8 mouse cellular contexts compared by ENCODE assay signal in genomic region chr12:3390577-3391262, GRCm38 (mm10). TPM values are rescaled to one million over a fixed set of nuclear protein-coding genes. Genes with fewer than 3 reads are reported as not detected.
DNase-seq lines count a peak whose midpoint lies in the region; ATAC-seq lines count a peak whose summit lies in the region.

No protein-coding gene starts in this region.

- H3K4me1 ChIP-seq in hindbrain, embryonic 12.5 days, result peaks cover 4% of the 10 kb centered on the region

- no peaks in the 10 kb centered on the region for H3K9me3 ChIP-seq in hindbrain, embryonic 12.5 days (replicated peaks)

- WGBS in hindbrain, embryonic 12.5 days, result 29% methylated on average over 12 of the region's 12 CpGs

- no peak overlapping the region for H3K4me3 ChIP-seq in hindbrain, embryonic 12.5 days

- H3K27ac ChIP-seq in hindbrain, embryonic 12.5 days, result no peak overlapping the region

- H3K27me3 ChIP-seq in hindbrain, embryonic 12.5 days, result no peaks in the 10 kb centered on the region

- ATAC-seq in hindbrain, embryonic 12.5 days (ENCODE audit: low FRiP score), result peak; percentile 55

- peaks cover 80% of the 10 kb centered on the region for H3K36me3 ChIP-seq in hindbrain, embryonic 12.5 days

- no peak overlapping the region for H3K4me2 ChIP-seq in hindbrain, embryonic 12.5 days (replicated peaks)

- H3K9ac ChIP-seq in hindbrain, embryonic 12.5 days, result no peak overlapping the region

- DNase-seq in Muller cell, postnatal 12 days (ENCODE audit: inconsistent ontology term), result peak; percentile 80
- DNase-seq in cerebellum, adult 8-10 months, result peak; percentile 69
- peak; percentile 84 for DNase-seq in forelimb bud, embryonic 11.5 days (ENCODE audit: low read depth, low spot score)
- peak; percentile 84 for DNase-seq in layer of hippocampus, adult 9-11 months
- DNase-seq in lung, postnatal 10 days, result peak; percentile 88
- DNase-seq in ovary, postnatal 36 days (ENCODE audit: low spot score), result peak; percentile 79
- peak; percentile 47 to 81 for DNase-seq in thymus, postnatal 10 days (ENCODE audit: low spot score in 2 of 2)

RNA-seq across cellular contexts. Expression of gene Kif3c, which starts 25.8 kb away (rescaled TPM):
- 64.2 and 64.8 TPM in 2 replicates for polyA plus RNA-seq in hindbrain, embryonic 12.5 days (2016; fragmentation: Nextera tagmentation; extraction: Ambion mirVana)

RNA-seq across cellular contexts. Expression of gene Asxl2, which starts 35.9 kb away (rescaled TPM):
- 19.2 and 20.9 TPM in 2 replicates for polyA plus RNA-seq in hindbrain, embryonic 12.5 days (2016; fragmentation: Nextera tagmentation; extraction: Ambion mirVana)
